Mouse (Mus musculus) left cerebral cortex, postnatal 36 days (tissue): ENCODE measurements around the gene Gpr68. TPM values are rescaled to one million over a fixed set of nuclear protein-coding genes. Genes with fewer than 3 reads are reported as not detected.

Source experiments
- DNase-seq, 2 experiments: peaks; one replicate each; pipeline ENCODE4 v3.0.0; 2021 to 2022; ENCODE audit warnings: low spot score in 2 of 2, mixed read lengths in 1 of 2
- intact Hi-C: fragments of 180-260 bp; cut with DNase I; formaldehyde crosslinking; loops from one replicate; pipeline ENCODE4 v1.15.1; 2025
- total RNA-seq, 2 experiments: library from RNA; stranded (reverse); gene quantifications; 2 replicates each; pipeline ENCODE4 v1.2.3; 2021

The Gpr68 gene
- total RNA-seq, 2 experiments from 2014 or later: 10.5 to 14.8 TPM

DNA sequence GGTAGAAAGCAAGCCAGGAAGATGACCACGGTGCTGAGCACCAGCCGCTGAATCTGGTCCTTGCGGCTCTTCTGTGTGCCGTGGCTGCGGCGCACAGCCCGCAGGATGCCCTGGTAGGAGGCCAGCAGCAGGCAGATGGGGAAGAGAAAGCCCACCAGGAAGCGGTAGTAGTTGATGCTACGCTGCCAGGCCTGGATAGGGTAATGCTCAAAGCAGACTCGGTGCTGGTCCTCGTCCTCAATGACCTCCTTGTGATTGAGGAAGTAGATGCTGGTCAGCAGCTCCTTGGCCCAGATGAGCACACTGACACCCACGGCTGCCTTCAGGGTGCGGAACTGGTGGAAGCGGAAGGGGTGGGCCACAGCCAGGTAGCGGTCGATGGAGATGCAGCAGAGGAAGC lies 29.4 kb downstream of the Gpr68 start:
- DNase-seq: no peak

DNA sequence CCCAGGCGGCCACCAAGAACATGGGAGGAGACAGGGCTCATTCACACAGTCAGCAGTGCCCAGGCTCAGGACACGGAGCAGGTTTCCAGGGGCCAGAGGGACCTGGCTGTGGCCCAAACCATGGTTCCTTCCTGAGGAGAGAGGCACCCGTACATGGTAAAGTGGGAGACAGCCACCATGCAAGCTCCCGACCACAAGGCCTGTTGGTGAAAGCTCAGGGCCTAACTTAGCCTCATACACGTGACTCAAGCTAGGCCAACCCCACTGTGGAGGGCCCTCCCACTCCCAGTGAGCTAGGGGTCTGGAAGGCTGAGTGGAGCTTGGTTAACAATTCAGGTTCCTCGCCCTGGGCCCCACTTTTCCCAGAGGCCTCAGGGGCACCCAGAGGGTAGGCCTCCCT lies 30.1 kb downstream of the Gpr68 start:
- no peak for DNase-seq
- intact Hi-C loops: loop anchor here (5.0 kb wide), 1 partner anchor 34 kb away; no protein-coding TSS in a partner anchor

More for the DNA sequence above, 29.4 kb downstream of the Gpr68 start:
- intact Hi-C loops: loop anchor here (5.0 kb wide), 1 partner anchor 34 kb away; no protein-coding TSS in a partner anchor

DNA sequence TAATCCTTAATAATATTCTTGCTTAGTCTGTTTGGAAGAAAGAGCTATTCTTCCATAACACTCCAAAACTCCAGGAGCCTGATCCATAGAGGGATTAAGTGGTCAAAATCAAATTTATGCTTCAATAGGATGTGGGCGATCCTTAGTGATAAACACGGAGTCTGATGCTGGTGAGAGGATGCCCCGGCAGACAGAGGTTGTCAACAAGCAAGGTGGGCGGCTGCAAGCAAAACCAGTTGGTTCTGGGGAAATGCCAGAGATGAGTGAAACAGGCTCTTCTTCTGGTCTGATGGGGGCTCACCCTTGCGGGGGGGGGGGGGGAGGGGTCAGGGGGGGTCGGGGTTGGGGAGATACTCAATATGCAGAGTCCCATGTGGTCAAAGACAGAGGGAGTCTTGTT lies 32.0 kb downstream of the Gpr68 start:
- intact Hi-C loops: loop anchor here (5.0 kb wide), 1 partner anchor 36 kb away; no protein-coding TSS in a partner anchor
- DNase-seq: no peak

DNA sequence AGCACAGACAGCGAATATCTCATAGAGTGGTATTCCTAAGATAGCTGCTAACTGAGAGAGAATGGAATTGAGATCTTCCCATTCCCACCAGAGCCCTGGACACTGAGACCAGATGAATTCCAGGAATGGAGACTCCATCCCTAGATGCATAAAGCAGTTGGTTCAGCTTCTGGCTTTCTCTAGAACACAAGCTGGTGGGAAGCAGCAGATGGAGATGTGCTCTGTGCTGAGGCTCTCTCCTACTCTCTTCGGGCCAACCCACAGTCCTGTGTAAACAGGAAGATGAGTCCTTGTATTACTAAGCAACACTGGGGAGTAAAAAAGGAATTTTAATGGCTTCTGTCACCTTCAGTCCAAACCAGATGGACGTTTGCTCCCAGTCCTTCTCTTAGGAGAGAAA lies 32.4 kb downstream of the Gpr68 start:
- peak; percentile 34 to 49 for DNase-seq
- intact Hi-C loops: loop anchor here (5.0 kb wide), 1 partner anchor 37 kb away; no protein-coding TSS in a partner anchor

DNA sequence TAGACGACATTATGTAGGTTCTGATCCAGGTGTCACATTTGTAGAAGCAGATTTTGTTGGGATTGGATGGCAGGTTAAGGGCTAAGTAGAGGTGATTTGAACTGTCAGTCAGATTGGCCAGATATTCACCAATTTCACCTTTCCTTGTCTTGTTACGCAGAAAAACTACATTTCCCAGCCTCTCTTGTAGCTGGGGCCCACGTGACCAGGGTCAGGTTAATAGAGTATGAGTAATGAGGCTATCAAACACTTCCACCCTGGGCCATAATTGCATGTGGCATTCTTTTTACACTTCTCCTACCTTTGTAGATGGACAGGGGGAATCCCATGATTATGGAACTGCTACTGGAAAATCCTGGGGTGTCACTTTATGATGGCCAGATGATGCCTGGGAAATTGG lies 34.4 kb downstream of the Gpr68 start:
- DNase-seq: no peak
- intact Hi-C loops: no loop called here

DNA sequence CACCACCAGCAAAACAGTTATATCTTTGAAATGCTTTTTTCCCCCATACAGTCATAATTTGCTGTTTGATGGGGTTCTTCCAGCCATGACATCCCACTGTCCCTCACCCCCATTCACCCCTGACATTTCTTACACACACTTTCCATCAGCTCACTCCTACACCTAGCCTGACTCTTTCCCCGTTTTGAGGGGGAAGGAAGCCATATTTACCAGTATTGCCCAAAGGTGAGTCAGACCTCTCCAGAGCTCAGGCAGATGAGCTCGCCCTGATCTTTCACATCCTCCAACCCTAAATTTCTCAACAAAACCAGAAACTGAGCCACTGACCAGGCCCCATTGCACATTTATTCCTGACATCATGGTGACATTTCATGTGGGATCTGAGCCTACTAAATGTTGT lies 36.2 kb downstream of the Gpr68 start:
- intact Hi-C loops: no loop called here
- DNase-seq: no peak

DNA sequence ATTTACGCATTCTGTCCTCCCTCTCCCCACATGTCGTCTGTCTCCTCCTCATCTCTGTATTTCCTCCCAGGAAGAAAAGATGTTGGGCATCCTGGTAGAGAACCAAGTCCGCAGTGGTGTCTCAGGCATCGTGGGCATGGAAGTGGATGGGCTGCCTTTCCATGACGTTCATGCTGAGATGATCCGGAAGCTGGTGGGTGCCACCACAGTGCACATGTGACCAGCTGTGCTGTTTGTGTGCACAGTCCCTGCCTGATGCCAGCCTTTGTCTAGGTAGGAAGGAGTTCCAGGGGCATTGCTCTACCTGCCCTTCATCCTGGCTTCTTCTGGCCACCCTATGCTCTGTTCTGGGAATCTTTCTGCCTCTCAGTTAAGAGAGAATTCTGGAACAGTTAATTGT lies 36.8 kb downstream of the Gpr68 start:
- no peak for DNase-seq
- intact Hi-C loops: no loop called here

DNA sequence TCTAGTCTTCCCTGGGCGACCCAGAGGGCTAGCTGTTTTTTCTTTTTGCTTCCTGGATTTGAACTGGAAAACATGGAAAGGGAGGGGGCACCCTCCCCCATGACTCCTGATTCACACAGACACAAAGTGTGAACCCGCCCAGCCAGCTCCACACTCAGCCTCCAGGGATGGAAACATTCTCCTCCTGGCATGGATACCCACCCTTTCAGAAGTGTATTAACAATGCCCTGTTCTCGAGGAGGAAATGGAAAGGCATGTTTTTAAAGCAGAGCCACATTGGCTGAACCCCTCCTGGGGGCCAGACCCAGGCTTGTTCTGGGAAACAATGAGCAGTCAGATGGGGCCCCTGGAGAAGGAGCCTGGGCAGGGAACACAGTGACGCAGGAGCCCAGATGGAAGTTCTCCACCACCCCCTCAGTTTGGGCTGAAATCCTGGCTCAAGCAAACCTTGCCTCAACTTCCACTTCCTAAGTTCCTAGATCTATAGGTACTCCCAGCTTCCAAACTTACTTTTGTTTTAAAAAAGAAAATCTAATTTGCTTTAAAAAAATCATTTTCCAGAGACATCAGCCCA lies 39.9 kb downstream of the Gpr68 start:
- intact Hi-C loops: no loop called here
- peak in 1 of 2 experiments; percentile 48 for DNase-seq

DNA sequence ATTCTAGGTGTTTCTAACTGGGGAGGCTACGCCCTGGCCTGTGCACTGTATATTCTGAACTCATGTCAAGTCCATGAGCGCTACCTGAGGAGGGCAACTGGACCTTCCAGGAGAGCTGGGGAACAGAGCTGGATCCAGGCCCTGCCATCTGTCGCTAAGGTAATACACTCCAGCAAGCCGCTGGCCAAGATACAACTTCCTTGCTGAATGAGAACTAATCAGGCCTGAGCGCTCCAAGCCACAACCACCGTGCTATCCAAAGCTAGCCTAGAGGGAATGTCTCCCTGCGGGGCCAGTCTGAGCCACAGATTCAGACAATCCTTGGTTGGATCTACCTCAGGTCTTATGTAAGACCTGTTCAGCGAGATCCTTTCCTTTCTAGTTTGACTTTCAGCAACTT lies 40.9 kb downstream of the Gpr68 start:
- no peak for DNase-seq
- intact Hi-C loops: no loop called here

DNA sequence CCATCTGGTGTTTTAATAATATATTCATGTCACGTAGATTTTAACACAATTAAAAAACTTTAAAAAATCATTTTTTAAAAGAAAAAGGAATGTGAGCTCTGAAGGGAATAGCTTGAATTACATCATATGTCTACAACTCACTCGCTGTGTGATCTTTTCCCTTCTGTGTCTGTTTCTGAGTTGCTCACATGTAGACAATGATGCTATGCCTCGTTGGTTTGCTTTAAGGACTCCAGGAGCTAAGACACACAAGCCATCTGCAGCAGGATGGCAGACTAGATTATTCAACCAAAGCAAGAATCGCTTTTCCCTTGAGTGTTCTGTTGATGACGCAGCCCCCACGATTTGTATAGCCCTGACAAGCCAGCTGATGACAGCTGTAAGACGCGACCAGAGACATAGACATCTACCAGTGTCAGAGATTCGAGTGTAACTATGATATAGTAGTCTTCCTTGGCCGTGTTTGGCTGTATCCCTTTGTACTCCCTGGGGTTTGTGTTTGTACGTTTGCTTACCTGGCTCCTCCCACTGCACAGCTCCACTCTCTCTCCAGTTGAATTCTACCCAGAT lies 42.4 kb downstream of the Gpr68 start:
- intact Hi-C loops: no loop called here

DNA sequence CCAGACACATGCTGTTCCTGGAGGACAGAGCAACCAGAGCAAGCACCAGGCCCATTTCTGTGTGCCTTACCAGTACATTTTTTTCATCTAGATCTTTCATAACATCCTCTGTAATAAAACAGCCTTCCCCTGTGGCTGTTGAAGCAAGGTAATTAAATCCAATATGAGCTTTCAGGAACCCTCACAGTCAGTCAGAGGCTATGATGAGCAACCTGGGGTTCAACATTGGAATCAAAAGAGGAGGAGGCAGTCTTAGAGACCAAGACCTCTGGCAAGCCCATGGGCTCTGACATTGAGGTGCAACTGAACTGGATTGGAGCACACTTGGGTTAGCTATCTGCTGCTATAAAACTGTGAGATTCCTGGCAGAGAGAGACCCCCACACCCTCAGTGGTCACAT lies 42.9 kb downstream of the Gpr68 start:
- intact Hi-C loops: no loop called here
- no peak for DNase-seq

More for the DNA sequence above, 42.4 kb downstream of the Gpr68 start:
- DNase-seq: no peak

DNA sequence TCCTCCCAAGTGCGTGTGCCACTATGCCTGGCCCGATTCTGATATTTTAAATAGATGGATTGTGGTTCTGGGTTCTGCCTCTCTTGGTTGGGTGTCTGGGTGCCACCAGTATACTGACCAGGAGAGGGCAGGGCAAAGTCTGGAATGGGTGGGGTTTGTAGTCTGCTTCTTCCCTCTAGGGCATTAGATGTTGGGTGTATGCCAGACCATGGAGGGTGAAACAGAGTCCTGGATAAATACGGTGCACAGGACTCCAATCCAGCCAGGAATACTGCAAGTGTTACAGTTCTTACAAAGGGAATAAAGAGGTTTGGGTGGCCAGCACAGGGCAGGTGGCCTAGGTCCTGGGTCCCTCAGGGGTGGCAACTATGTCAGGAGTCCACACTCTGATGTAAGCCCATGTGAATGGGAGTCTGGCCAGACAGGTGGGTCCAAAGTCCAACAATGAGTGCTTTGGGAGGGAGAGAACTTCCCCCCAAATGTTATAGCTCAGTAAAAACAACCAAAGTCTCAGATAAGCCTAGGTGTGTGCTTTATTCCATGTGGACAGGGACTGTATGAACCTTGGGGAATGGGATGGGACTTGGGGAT lies 45.0 kb downstream of the Gpr68 start:
- no peak for DNase-seq
- intact Hi-C loops: no loop called here

DNA sequence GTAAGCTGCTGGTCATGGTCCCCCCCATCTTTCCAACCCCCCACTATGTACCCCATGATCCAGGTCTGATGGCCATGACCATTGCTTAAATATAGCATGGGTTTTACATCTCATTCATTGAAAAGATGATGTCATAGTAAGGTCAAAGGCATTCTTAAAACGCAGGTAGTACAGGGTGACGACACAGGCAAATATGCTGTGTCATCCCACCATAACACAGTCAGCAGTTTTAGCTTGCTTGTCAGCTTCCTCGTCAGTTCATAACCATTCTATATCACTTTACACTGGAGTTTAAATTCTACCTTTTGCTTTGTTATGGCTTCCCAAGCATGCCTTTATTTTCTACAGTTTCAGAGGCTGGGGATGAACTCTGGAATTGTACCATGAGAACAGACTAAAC lies 45.7 kb downstream of the Gpr68 start:
- no peak for DNase-seq
- intact Hi-C loops: no loop called here

DNA sequence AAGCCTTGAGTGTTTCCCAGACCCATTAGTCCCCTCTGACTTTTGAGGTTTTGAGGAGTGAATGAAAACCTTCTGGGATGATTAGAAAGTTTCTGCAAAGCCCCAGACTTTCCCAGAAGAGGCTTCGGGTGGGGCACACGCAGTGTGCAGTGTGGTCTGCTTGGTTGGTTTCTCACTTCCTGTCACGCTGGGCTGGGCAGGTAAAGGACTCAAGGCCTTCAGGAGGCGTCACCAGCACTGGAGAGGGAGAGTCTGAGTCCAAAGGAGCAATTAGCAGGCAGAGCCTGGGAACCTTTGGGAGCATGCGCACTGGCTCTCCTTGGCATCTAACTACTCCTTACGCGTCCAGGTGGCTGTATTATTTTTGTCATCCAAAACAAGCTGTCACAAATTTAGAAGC lies 50.2 kb downstream of the Gpr68 start:
- DNase-seq: no peak
- intact Hi-C loops: no loop called here

DNA sequence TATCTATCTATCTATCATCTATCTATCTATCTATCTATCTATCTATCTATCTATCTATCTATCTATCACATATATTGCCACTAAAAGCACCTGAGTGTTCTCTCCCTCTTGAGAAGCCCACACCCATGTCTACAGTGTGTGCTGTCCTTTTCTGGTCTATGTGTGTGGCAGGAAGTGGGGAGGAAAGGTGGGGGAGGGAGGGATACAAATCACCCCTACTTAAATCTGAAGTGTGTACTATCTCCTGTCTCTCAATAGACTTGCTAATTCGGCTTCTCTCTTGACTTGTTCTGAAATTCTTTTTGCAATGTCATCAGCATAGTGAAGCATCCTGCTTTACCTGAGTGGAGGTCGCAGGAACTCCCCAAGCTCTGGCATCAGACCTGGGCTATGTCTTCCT lies 51.7 kb downstream of the Gpr68 start:
- intact Hi-C loops: no loop called here
- DNase-seq: no peak

DNA sequence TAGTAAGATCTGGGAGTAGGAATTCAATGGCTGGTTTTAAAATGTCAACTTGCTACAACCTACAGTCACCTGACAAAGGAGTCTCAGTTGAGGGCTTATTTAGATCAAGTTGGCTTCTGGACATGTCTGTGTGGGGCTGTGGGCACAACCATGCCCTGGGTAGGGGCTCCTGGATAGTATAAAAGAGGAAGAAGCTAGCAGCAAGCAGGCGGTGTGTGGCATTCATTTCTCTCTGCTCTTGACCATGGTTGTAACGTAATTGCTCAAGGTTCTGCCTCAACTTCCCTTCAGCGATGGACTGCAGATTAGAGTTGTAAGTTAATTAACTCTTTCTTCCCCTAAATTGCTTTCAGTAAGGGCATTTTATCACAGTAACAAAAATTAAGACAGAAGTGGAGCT lies 55.6 kb downstream of the Gpr68 start:
- DNase-seq: no peak
- intact Hi-C loops: no loop called here

DNA sequence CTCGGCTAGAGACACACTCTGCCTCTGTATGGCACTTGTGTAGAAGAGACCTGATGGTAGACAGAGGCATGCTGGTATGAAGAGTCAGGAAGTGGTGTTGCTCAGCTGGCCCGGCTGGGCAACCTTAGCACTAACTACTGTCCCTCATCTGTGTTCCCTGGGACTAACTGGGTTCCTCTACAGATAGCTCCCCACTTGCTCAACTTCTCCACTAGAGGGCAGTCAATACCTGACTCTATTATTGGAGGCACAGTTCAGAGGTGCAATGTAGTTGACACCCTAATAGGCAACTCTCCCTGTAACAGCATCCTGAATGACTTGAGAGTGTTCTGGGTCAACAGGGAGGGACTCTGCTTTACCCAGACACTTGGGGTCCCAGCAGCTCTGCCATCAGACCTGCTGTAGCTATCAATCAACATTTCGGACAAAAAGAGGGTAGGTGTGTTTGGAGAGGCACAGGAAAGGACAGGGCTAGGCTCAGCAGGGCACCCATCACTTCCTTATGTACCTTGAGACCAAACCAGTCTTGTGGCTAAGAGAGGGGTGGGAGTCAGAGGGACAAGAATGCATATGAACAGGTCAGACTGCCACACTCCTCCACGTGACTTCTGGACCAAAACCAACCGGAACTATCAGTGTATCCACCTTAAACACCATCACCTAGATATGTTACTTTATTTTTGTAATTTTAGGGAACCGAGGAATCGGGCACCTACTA lies 58.4 kb downstream of the Gpr68 start:
- intact Hi-C loops: loop anchor here (2.0 to 10.0 kb wide), 2 partner anchors 77 to 175 kb away; partner anchors contain the start of gene Ccdc88c
- peak in 1 of 2 experiments; percentile 51 for DNase-seq

DNA sequence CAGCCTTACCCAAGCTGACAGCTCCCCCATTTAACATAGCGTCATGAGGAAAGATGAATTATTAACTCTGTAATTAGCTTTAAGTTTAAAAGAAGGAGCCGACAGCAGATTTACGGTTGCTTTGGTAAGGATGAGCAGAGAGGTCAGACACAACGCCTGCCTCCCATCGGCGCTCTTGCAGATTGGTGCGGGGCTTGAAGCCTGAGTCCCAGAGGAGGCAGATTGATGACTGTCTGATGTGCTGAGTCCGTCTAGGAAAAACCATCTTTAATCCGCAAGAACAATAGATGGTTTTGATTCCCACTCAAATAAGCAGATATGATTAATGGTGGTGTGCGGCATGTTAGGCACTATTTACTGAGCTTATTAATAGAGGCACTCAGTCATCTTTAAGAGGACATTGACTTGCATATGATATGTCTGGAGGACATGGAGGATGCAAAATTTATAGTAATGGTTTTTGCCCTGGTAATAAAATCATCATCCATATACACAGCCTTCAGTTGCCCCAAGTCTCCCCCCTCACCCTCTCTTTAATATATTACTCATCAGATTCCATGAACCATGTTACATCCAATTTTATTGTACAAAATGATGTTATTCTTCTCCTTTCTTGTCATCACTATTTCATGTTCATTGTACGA lies 60.4 kb downstream of the Gpr68 start:
- intact Hi-C loops: loop anchor here (2.0 to 10.0 kb wide), 2 partner anchors 79 to 177 kb away; partner anchors contain the start of gene Ccdc88c
- DNase-seq: no peak

DNA sequence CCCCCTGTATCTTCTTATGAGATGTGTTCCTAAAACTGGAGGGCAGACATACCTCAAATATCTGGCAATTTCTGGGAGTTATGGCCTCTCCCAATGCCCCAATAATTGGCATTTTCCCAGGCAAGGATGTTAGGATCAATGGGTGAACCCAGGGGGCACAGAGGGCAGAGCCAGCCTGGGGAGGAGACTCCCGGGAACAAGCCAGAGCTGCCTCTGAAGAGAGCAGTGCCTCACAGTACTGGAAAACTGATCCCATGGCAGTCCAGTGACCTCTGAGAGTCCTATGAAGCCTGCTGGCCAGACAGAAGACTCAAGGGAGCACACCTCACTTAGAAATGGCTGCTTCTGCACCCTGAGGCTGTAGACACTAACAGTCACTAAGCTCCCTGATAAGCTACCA lies 61.4 kb downstream of the Gpr68 start:
- intact Hi-C loops: loop anchor here (10.0 kb wide), 1 partner anchor 178 kb away; the partner anchor contains the start of gene Ccdc88c
- DNase-seq: no peak

DNA sequence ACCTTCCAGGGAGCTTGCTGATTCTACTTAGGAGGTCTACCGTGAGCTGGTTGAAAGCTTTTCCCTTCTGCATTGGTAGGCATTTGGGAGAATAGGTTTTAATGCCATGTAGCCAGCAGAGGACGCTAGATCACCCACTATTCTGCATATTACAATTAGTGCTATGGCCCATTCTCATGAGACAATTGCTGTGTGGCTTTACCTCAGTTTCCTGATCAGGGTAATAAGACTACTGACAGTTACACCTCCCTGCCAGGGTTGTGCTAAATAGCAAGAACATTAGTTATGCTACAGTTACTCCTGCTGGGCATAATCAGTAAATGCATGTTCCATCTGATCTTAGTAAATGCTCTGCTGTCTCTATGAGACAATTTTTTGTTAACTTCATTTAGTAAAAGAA lies 62.2 kb downstream of the Gpr68 start:
- intact Hi-C loops: loop anchor here (10.0 kb wide), 1 partner anchor 179 kb away; the partner anchor contains the start of gene Ccdc88c
- DNase-seq: no peak
